Mouse (Mus musculus) inflammation-experienced regulatory T-cells (primary cell): Measurements from ENCODE around the gene Bdkrb2. TPM values are rescaled to one million over a fixed set of nuclear protein-coding genes. Genes with fewer than 3 reads are reported as not detected.

Source experiments
- polyA plus RNA-seq, 2 experiments: library from polyadenylated mRNA; unstranded; fragments of 100-300 nt; shearing (Covaris generic); gene quantifications; one replicate each; pipeline ENCODE4 v1.2.1; 2017

Bdkrb2 gene
- not detected for polyA plus RNA-seq

GRCm38 (mm10) chr12:105562936-105563680 is at the start of gene Bdkrb2:
Bdkrb2 (plus strand) TSS chr12:105563226.

GRCm38 (mm10) chr12:105602581-105603210 is 39.7 kb downstream of the Bdkrb2 start, which contains the start of gene Bdkrb1:
Bdkrb1 (plus strand) TSS chr12:105603085.

Other genes with a start within 250 kb of the Bdkrb2 start
- not detected for gene Tunar, start 229.4 kb upstream of the Bdkrb2 start, polyA plus RNA-seq
- gene D430019H16Rik, start 109.4 kb upstream of the Bdkrb2 start, polyA plus RNA-seq = 1 to 10 TPM in 1 of 2 experiments, under 1 TPM in 1; 0.67 to 1.4 TPM
- gene Bdkrb1, start 39.9 kb downstream of the Bdkrb2 start, polyA plus RNA-seq = 1 to 10 TPM in 1 of 2 experiments, under 1 TPM in 1; 0.99 to 2.2 TPM
- gene Gskip, start 121.6 kb downstream of the Bdkrb2 start, polyA plus RNA-seq = 10 to 100 TPM; 41.4 to 42.8 TPM
- 10 to 100 TPM; 17.8 to 18.9 TPM for gene Atg2b, start 122.0 kb downstream of the Bdkrb2 start, polyA plus RNA-seq
- gene Ak7, start 142.8 kb downstream of the Bdkrb2 start, polyA plus RNA-seq = under 1 TPM; 0.46 to 0.87 TPM
- gene Papola, start 221.5 kb downstream of the Bdkrb2 start, polyA plus RNA-seq = 100 to 1,000 TPM; 240 to 244 TPM